Mouse (Mus musculus) CH12.LX (cell line): ENCODE results near the gene Tmem120a. TPM values are rescaled to one million over a fixed set of nuclear protein-coding genes. Genes with fewer than 3 reads are reported as not detected.

Experiments used
- DNase-seq: peaks from one replicate; pipeline ENCODE4 v3.0.0-alpha.2; 2013; ENCODE audit errors: extremely low read depth
- H3K27ac ChIP-seq: 2 replicates; pipeline ENCODE4 v1.5.1; 2012; ENCODE audit warnings: low read depth, mild to moderate bottlenecking, control low read depth, moderate library complexity; ENCODE audit not compliant: insufficient read depth
- H3K27me3 ChIP-seq: replicated peaks from 2 replicates; pipeline ENCODE3; 2012; ENCODE audit warnings: inconsistent platforms
- H3K36me3 ChIP-seq, 2 experiments: replicated peaks in 1 of 2; 2 replicates each; pipeline versions ENCODE3 to v1.6.1; 2012; ENCODE audit warnings: inconsistent platforms in 1 of 2, low read length in 1 of 2, mild to moderate bottlenecking in 1 of 2, mixed read lengths in 1 of 2, moderate library complexity in 1 of 2; ENCODE audit not compliant: control insufficient read depth in 1 of 2, insufficient read depth in 1 of 2
- H3K4me1 ChIP-seq, 2 experiments: 2 replicates each; pipeline ENCODE4 v1.6.1; 2012; ENCODE audit warnings: inconsistent platforms in 1 of 2, moderate library complexity in 1 of 2; ENCODE audit not compliant: insufficient read depth in 2 of 2, control insufficient read depth in 1 of 2
- H3K4me2 ChIP-seq: 2 replicates; pipeline ENCODE4 v1.6.1; 2012; ENCODE audit warnings: low read depth, mild to moderate bottlenecking, control low read depth; ENCODE audit not compliant: poor library complexity, insufficient read depth, severe bottlenecking
- H3K4me3 ChIP-seq, 3 experiments: fragments of 150-350 bp in 1 of 3; sonication (generic) in 1 of 3; replicated peaks in 1 of 3; 2 replicates each; pipeline versions ENCODE3 to v1.5.1; 2011 to 2012; ENCODE audit warnings: low read depth in 2 of 3, low read length in 2 of 3, mild to moderate bottlenecking in 2 of 3, moderate library complexity in 2 of 3, control low read depth in 1 of 3, improper control_type of control experiment in 1 of 3, inconsistent platforms in 1 of 3, mixed read lengths in 1 of 3; ENCODE audit not compliant: poor library complexity in 1 of 3
- H3K79me2 ChIP-seq: replicated peaks from 2 replicates; pipeline ENCODE4 v1.6.1; 2012; ENCODE audit warnings: mild to moderate bottlenecking, moderate library complexity; ENCODE audit not compliant: control insufficient read depth, poor library complexity, insufficient read depth, severe bottlenecking; ENCODE audit errors: extremely low read depth
- H3K9ac ChIP-seq: 2 replicates; pipeline ENCODE4 v1.6.1; 2012; ENCODE audit warnings: low read depth, mild to moderate bottlenecking, control low read depth, moderate library complexity; ENCODE audit not compliant: insufficient read depth
- H3K9me3 ChIP-seq: replicated peaks from 2 replicates; pipeline ENCODE3; 2012; ENCODE audit warnings: low read length, inconsistent platforms, mixed read lengths
- CHD1 ChIP-seq: IDR thresholded peaks from 2 replicates; pipeline ENCODE4 v1.6.1; 2012; ENCODE audit warnings: low read depth, low read length, improper control_type of control experiment, inconsistent platforms
- CHD2 ChIP-seq: IDR thresholded peaks from 2 replicates; pipeline ENCODE4 v1.6.1; 2011; ENCODE audit warnings: low read length, improper control_type of control experiment
- ELF1 ChIP-seq: IDR thresholded peaks from 2 replicates; pipeline ENCODE4 v1.6.1; 2014; ENCODE audit warnings: low read depth, mild to moderate bottlenecking, inconsistent platforms, low read length, improper control_type of control experiment
- HCFC1 ChIP-seq: IDR thresholded peaks from 2 replicates; pipeline ENCODE4 v1.6.1; 2012; ENCODE audit warnings: low read depth, mild to moderate bottlenecking, inconsistent platforms, low read length, improper control_type of control experiment
- IRF4 ChIP-seq: IDR thresholded peaks from 2 replicates; pipeline ENCODE4 v1.6.1; 2014; ENCODE audit warnings: low read depth, mild to moderate bottlenecking, inconsistent platforms, low read length, improper control_type of control experiment
- JUN ChIP-seq: IDR thresholded peaks from 2 replicates; pipeline ENCODE4 v1.6.1; 2011; ENCODE audit warnings: low read depth, mild to moderate bottlenecking, low read length, improper control_type of control experiment, moderate library complexity; ENCODE audit not compliant: insufficient read depth
- JUND ChIP-seq: conservative IDR thresholded peaks from 2 replicates; pipeline ENCODE4 v1.6.1; 2011; ENCODE audit warnings: low read depth, low read length, improper control_type of control experiment
- MAX ChIP-seq: IDR thresholded peaks from 2 replicates; pipeline ENCODE4 v1.6.1; 2011; ENCODE audit warnings: low read length, improper control_type of control experiment
- MAZ ChIP-seq: IDR thresholded peaks from 2 replicates; pipeline ENCODE4 v1.6.1; 2012; ENCODE audit warnings: low read depth, mild to moderate bottlenecking, inconsistent platforms, low read length, improper control_type of control experiment, moderate library complexity
- MXI1 ChIP-seq: IDR thresholded peaks from 2 replicates; pipeline ENCODE4 v1.6.1; 2011; ENCODE audit warnings: mild to moderate bottlenecking, low read depth, low read length, improper control_type of control experiment
- MYC ChIP-seq: IDR thresholded peaks from 2 replicates; pipeline ENCODE4 v1.6.1; 2011; ENCODE audit warnings: low read depth, mild to moderate bottlenecking, improper control_type of control experiment, low read length
- NELFE ChIP-seq: IDR thresholded peaks from 2 replicates; pipeline ENCODE4 v1.6.1; 2011; ENCODE audit warnings: low read depth, low read length, improper control_type of control experiment
- NRF1 ChIP-seq: IDR thresholded peaks from 2 replicates; pipeline ENCODE4 v1.6.1; 2014; ENCODE audit warnings: low read depth, mild to moderate bottlenecking, inconsistent platforms, low read length, improper control_type of control experiment, moderate library complexity
- POLR2A ChIP-seq: IDR thresholded peaks from 2 replicates; pipeline ENCODE4 v1.6.1; 2011; ENCODE audit warnings: low read depth, mild to moderate bottlenecking, improper control_type of control experiment, low read length
- RCOR1 ChIP-seq: conservative IDR thresholded peaks from 2 replicates; pipeline ENCODE4 v1.6.1; 2012; ENCODE audit warnings: low read depth, mild to moderate bottlenecking, inconsistent platforms, low read length, improper control_type of control experiment
- SIN3A ChIP-seq: IDR thresholded peaks from 2 replicates; pipeline ENCODE4 v1.6.1; 2012; ENCODE audit warnings: low read length, improper control_type of control experiment, inconsistent platforms
- TBP ChIP-seq: conservative IDR thresholded peaks from 2 replicates; pipeline ENCODE4 v1.6.1; 2011; ENCODE audit warnings: low read depth, low read length, improper control_type of control experiment
- TCF12 ChIP-seq: IDR thresholded peaks from 2 replicates; pipeline ENCODE4 v1.6.1; 2014; ENCODE audit warnings: low read depth, mild to moderate bottlenecking, inconsistent platforms, low read length, improper control_type of control experiment
- UBTF ChIP-seq: IDR thresholded peaks from 2 replicates; pipeline ENCODE4 v1.6.1; 2012; ENCODE audit warnings: low read depth, mild to moderate bottlenecking, inconsistent platforms, low read length, improper control_type of control experiment, moderate library complexity
- USF1 ChIP-seq: IDR thresholded peaks from 2 replicates; pipeline ENCODE4 v1.6.1; 2014; ENCODE audit warnings: low read depth, mild to moderate bottlenecking, inconsistent platforms, low read length, improper control_type of control experiment
- USF2 ChIP-seq: conservative IDR thresholded peaks from 2 replicates; pipeline ENCODE4 v1.6.1; 2011; ENCODE audit warnings: low read depth, low read length, improper control_type of control experiment
- ZC3H11A ChIP-seq: IDR thresholded peaks from 2 replicates; pipeline ENCODE4 v1.6.1; 2012; ENCODE audit warnings: low read depth, mild to moderate bottlenecking, inconsistent platforms, low read length, improper control_type of control experiment
- ZKSCAN1 ChIP-seq: IDR thresholded peaks from 2 replicates; pipeline ENCODE4 v1.6.1; 2012; ENCODE audit warnings: low read depth, inconsistent platforms, low read length, improper control_type of control experiment, borderline replicate concordance
- ZMIZ1 ChIP-seq: IDR thresholded peaks from 2 replicates; pipeline ENCODE4 v1.6.1; 2012; ENCODE audit warnings: low read depth, mild to moderate bottlenecking, inconsistent platforms, low read length, improper control_type of control experiment
- ZNF384 ChIP-seq: IDR thresholded peaks from 2 replicates; pipeline ENCODE4 v1.6.1; 2012; ENCODE audit warnings: low read depth, low read length, improper control_type of control experiment, inconsistent platforms
- dilution Hi-C: fragments of 300-500 bp; cut with MboI; formaldehyde crosslinking; loops from 2 replicates; pipeline ENCODE4 v1.14.3; 2020; ENCODE audit warnings: low sequenced_read_pairs; ENCODE audit not compliant: extremely low pct_unique_long_range_greater_than_20kb, extremely low pct_ligation_motif_present
- in situ Hi-C: fragments of 300-500 bp; cut with MboI; formaldehyde crosslinking; loops from 3 replicates; pipeline ENCODE4 v1.14.3; 2019; ENCODE audit warnings: low sequenced_read_pairs, low pct_ligation_motif_present, low pct_unique_long_range_greater_than_20kb, mixed read lengths
- polyA plus RNA-seq: library from polyadenylated mRNA; unstranded; fragments of >175 nt; gene quantifications from 2 replicates; pipeline ENCODE4 v1.2.1, GENCODE M21; 2012; ENCODE audit warnings: low read depth; ENCODE audit not compliant: insufficient read length
- total RNA-seq, 2 experiments: library from RNA; depleted of rRNA; stranded (reverse); fragments of 300-350 nt in 1 of 2; fragments of >200 nt in 1 of 2; gene quantifications; 2 replicates each; pipeline ENCODE4 v1.2.3; 2012 to 2014

The Tmem120a gene
- total RNA-seq (2012; rRNA removed): 21.4 and 22.2 TPM in 2 replicates
- total RNA-seq (2014; rRNA removed): 9.1 and 12.0 TPM in 2 replicates
- polyA plus RNA-seq: 27.1 and 27.7 TPM in 2 replicates

GRCm38 (mm10) chr5:135743741-135744609 lies at the start of gene Tmem120a:
Gene Tmem120a (minus strand): TSS chr5:135744448.
- dilution Hi-C loops (no loop called here), in situ Hi-C loops (no loop called here)
- peaks cover 4 to 20% of the 10 kb centered on the region in 2 experiments for H3K36me3 ChIP-seq
- DNase-seq: peak; percentile 84
- TF ChIP-seq JUN (no peak), MYC (0 out of 2 replicates have a peak, but pooled peaks have one; percentile 40), ZMIZ1 (peak; percentile 51; the same call in 1 of the 2 replicates), RCOR1 (no peak), ZC3H11A (no peak), JUND (no peak), NRF1 (peak; percentile 45; the same call in 1 of the 2 replicates), USF1 (no peak), ELF1 (peak; percentile 92), ZKSCAN1 (no peak), MAX (peak; percentile 77), TCF12 (peak; percentile 49), TBP (0 out of 2 replicates have a peak, but pooled peaks have one; percentile 51), SIN3A (peak; percentile 64), POLR2A (peak; percentile 77), IRF4 (0 out of 2 replicates have a peak, but pooled peaks have one; percentile 3), NELFE (peak; percentile 60), MXI1 (peak; percentile 86)
- H3K27ac ChIP-seq: no peak within 1 kb of the TSS
- H3K4me1 ChIP-seq: peaks cover 4 to 13% of the 10 kb centered on the region in 2 experiments; a peak in 3 of 4 replicates
- peak within 1 kb of the TSS; percentile 71 to 81 (median 79) for H3K4me3 ChIP-seq
- H3K9me3 ChIP-seq: peaks cover 22% of the 10 kb centered on the region
- H3K79me2 ChIP-seq: no peaks in the 10 kb centered on the region
- H3K4me2 ChIP-seq: peak within 1 kb of the TSS; percentile 86
- peaks cover 14% of the 10 kb centered on the region for H3K27me3 ChIP-seq
- peak within 1 kb of the TSS; percentile 62 for H3K9ac ChIP-seq

GRCm38 (mm10) chr5:135782901-135783300 lies 38.7 kb upstream of the Tmem120a start:
- dilution Hi-C loops (no loop called here), in situ Hi-C loops (no loop called here)
- Histone ChIP-seq H3K79me2 (peaks cover 36% of the 10 kb centered on the region), H3K4me1 (peaks cover 4 to 26% of the 10 kb centered on the region in 2 experiments), H3K4me2 (no peak overlapping the region), H3K9ac (no peak overlapping the region), H3K36me3 (peaks cover 53 to 76% of the 10 kb centered on the region in 2 experiments), H3K27me3 (no peaks in the 10 kb centered on the region), H3K4me3 (no peak overlapping the region), H3K9me3 (no peaks in the 10 kb centered on the region), H3K27ac (no peak overlapping the region)
- DNase-seq: no peak
- TF ChIP-seq ZKSCAN1: no peak
- no peak for TF ChIP-seq UBTF
- no peak for TF ChIP-seq ZC3H11A
- TF ChIP-seq USF2: no peak
- TF ChIP-seq ZNF384: no peak
- no peak for TF ChIP-seq TCF12
- no peak for TF ChIP-seq CHD2
- TF ChIP-seq HCFC1: no peak
- TF ChIP-seq MAZ: no peak
- TF ChIP-seq JUND: no peak
- TF ChIP-seq CHD1: no peak
- TF ChIP-seq JUN: no peak
- no peak for TF ChIP-seq ELF1
